Mouse (Mus musculus): Measurements from ENCODE around the gene Setd5. TPM values are rescaled to one million over a fixed set of nuclear protein-coding genes. Genes with fewer than 3 reads are reported as not detected.

The Setd5 gene
- polyA plus RNA-seq, 1 experiment from 2014 or later, result 46.4 TPM

DNA sequence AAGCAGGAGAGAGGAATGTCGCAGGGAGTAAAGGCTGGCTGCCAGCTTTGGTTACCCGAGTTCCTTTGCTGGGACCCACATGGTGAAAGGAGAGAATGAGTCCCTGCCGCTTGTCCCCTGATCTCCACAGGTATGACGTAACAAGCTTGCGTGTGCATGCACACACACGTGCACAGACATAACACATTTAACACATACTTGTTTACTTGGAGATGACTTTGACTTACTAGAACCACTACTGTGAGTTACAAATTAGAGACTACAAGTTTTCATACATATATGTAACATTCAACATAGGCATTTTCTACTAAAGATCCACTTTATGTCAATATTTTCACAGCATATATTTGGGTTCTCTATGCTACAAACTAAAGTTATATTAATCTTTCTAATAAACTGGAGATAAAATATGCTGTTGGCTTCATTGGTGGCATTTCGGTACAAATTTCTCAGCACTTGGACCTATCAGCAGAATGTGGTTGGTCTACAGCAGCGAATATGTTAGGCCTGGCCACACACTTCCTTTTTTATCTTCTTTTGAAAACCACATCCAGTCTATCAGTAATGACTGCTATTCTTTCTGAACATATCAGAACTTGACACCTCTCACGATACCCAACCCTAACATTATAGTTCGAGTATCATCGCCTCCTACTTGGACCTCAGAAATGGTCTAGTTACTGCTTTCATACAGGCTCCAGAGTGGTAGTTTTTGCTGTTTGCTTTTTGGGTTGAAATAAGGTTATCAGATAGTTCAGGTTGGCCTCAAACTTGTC, 35.8 kb upstream of the Setd5 start:
- H3K9ac ChIP-seq (ENCODE audit: low read depth, low read length), result no peak overlapping the region
- H3K36me3 ChIP-seq (ENCODE audit: insufficient read depth, low read length), result no peaks in the 10 kb centered on the region
- no peak overlapping the region for H3K27ac ChIP-seq
- no peaks in the 10 kb centered on the region; the same call in 1 of the 2 replicates for H3K4me1 ChIP-seq (replicated peaks; ENCODE audit: insufficient read depth, low read length)
- ATAC-seq (replicated peaks; ENCODE audit: low FRiP score, low read depth) (no peak), DNase-seq (ENCODE audit: low spot score) (no peak)
- H3K4me2 ChIP-seq (ENCODE audit: low read length), result no peak overlapping the region
- no peaks in the 10 kb centered on the region for H3K27me3 ChIP-seq (ENCODE audit: insufficient read depth, low read length)
- TF ChIP-seq CTCF (IDR thresholded peaks at IDR 0.05; ENCODE audit: low read depth), result no peak
- no peak overlapping the region for H3K4me3 ChIP-seq (replicated peaks; ENCODE audit: low read depth, low read length)
- H3K9me3 ChIP-seq (replicated peaks; ENCODE audit: low read length), result no peaks in the 10 kb centered on the region
- 84% methylated on average over 11 of the region's 11 CpGs for WGBS

DNA sequence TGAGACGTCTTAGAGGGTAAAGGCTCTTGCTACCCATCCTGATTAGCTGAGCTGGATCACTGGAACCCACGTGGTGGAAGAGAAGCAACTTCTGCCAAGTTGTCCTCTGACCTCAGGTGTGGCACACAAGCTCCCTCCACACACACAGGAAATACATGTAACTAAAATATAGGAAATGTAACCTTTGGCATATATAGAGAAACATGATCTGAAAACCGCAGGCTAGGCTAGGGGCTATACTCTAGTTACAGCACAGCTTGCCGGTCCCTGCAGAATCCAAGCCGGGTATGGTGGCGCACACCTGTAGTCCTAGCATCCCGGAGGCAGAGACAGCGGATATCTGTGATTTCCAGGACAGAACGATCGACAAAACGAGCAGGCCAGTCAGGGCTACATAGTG, 31.6 kb upstream of the Setd5 start:
- no peak for TF ChIP-seq CTCF (IDR thresholded peaks at IDR 0.05; ENCODE audit: low read depth)

GRCm38 (mm10) chr6:113046041-113046975, 30.9 kb upstream of the Setd5 start, which contains the start of gene Thumpd3:
Thumpd3 (plus strand) TSS chr6:113046225.
- ATAC-seq (replicated peaks; ENCODE audit: low FRiP score, low read depth), result peak; percentile 100
- H3K9ac ChIP-seq (ENCODE audit: low read depth, low read length), result peak within 1 kb of the TSS; percentile 74
- TF ChIP-seq CTCF (IDR thresholded peaks at IDR 0.05; ENCODE audit: low read depth), result peak; percentile 13; the same call in 1 of the 2 replicates
- H3K4me3 ChIP-seq (replicated peaks; ENCODE audit: low read depth, low read length), result peak within 1 kb of the TSS; percentile 57
- H3K27ac ChIP-seq, result peak within 1 kb of the TSS; percentile 94
- H3K4me2 ChIP-seq (ENCODE audit: low read length), result peak within 1 kb of the TSS; percentile 70
- DNase-seq (ENCODE audit: low spot score), result peak; percentile 97
- no peaks in the 10 kb centered on the region for H3K9me3 ChIP-seq (replicated peaks; ENCODE audit: low read length)
- H3K4me1 ChIP-seq (replicated peaks; ENCODE audit: insufficient read depth, low read length), result no peaks in the 10 kb centered on the region
- under 1% methylated on average over 59 of the region's 59 CpGs for WGBS
- no peaks in the 10 kb centered on the region for H3K27me3 ChIP-seq (ENCODE audit: insufficient read depth, low read length)
- H3K36me3 ChIP-seq (ENCODE audit: insufficient read depth, low read length), result peaks cover 4% of the 10 kb centered on the region; the same call in 1 of the 2 replicates

More for the DNA sequence above, 31.6 kb upstream of the Setd5 start:
- ATAC-seq (replicated peaks; ENCODE audit: low FRiP score, low read depth) (peak; percentile 19), DNase-seq (ENCODE audit: low spot score) (peak; percentile 21)
- no peaks in the 10 kb centered on the region for H3K4me1 ChIP-seq (replicated peaks; ENCODE audit: insufficient read depth, low read length)
- H3K36me3 ChIP-seq (ENCODE audit: insufficient read depth, low read length), result no peaks in the 10 kb centered on the region
- peak overlapping the region; percentile 74 for H3K9ac ChIP-seq (ENCODE audit: low read depth, low read length)
- no peaks in the 10 kb centered on the region for H3K27me3 ChIP-seq (ENCODE audit: insufficient read depth, low read length)
- peak overlapping the region; percentile 70 for H3K4me2 ChIP-seq (ENCODE audit: low read length)
- peak overlapping the region; percentile 94 for H3K27ac ChIP-seq
- H3K4me3 ChIP-seq (replicated peaks; ENCODE audit: low read depth, low read length), result peak overlapping the region; percentile 57
- WGBS, result under 1% methylated on average over 11 of the region's 11 CpGs
- H3K9me3 ChIP-seq (replicated peaks; ENCODE audit: low read length), result no peaks in the 10 kb centered on the region

GRCm38 (mm10) chr6:113047016-113047746, 30.0 kb upstream of the Setd5 start:
- TF ChIP-seq CTCF (IDR thresholded peaks at IDR 0.05; ENCODE audit: low read depth), result no peak
- no peaks in the 10 kb centered on the region for H3K9me3 ChIP-seq (replicated peaks; ENCODE audit: low read length)
- no peaks in the 10 kb centered on the region for H3K27me3 ChIP-seq (ENCODE audit: insufficient read depth, low read length)
- H3K36me3 ChIP-seq (ENCODE audit: insufficient read depth, low read length), result peaks cover 8% of the 10 kb centered on the region; the same call in 1 of the 2 replicates
- H3K27ac ChIP-seq, result peak overlapping the region; percentile 94
- H3K4me2 ChIP-seq (ENCODE audit: low read length), result peak overlapping the region; percentile 70
- H3K9ac ChIP-seq (ENCODE audit: low read depth, low read length), result peak overlapping the region; percentile 73; the same call in 1 of the 2 replicates
- H3K4me3 ChIP-seq (replicated peaks; ENCODE audit: low read depth, low read length), result peak overlapping the region; percentile 57
- 47% methylated on average over 15 of the region's 15 CpGs for WGBS
- ATAC-seq (replicated peaks; ENCODE audit: low FRiP score, low read depth), result no peak
- H3K4me1 ChIP-seq (replicated peaks; ENCODE audit: insufficient read depth, low read length), result no peaks in the 10 kb centered on the region
- DNase-seq (ENCODE audit: low spot score), result no peak

GRCm38 (mm10) chr6:113048371-113048770, 28.8 kb upstream of the Setd5 start:
- no peak for TF ChIP-seq CTCF (IDR thresholded peaks at IDR 0.05; ENCODE audit: low read depth)
- H3K9ac ChIP-seq (ENCODE audit: low read depth, low read length), result no peak overlapping the region
- no peaks in the 10 kb centered on the region for H3K4me1 ChIP-seq (replicated peaks; ENCODE audit: insufficient read depth, low read length)
- DNase-seq (ENCODE audit: low spot score) (no peak), ATAC-seq (replicated peaks; ENCODE audit: low FRiP score, low read depth) (no peak)
- WGBS, result 97% methylated on average over 2 of the region's 2 CpGs
- no peak overlapping the region for H3K4me2 ChIP-seq (ENCODE audit: low read length)
- H3K36me3 ChIP-seq (ENCODE audit: insufficient read depth, low read length), result peaks cover 8% of the 10 kb centered on the region; the same call in 1 of the 2 replicates
- no peaks in the 10 kb centered on the region for H3K9me3 ChIP-seq (replicated peaks; ENCODE audit: low read length)
- H3K4me3 ChIP-seq (replicated peaks; ENCODE audit: low read depth, low read length), result no peak overlapping the region
- no peak overlapping the region for H3K27ac ChIP-seq
- no peaks in the 10 kb centered on the region for H3K27me3 ChIP-seq (ENCODE audit: insufficient read depth, low read length)

All from kidney, postnatal 0 days (tissue).